Mouse (Mus musculus) adrenal gland (tissue): Measurements from ENCODE around the gene Podxl2.

Experiments
- intact Hi-C: fragments of 180-260 bp; cut with DNase I; formaldehyde crosslinking; loops from one replicate; pipeline ENCODE4 v1.15.1; 2025

Gene Podxl2

DNA sequence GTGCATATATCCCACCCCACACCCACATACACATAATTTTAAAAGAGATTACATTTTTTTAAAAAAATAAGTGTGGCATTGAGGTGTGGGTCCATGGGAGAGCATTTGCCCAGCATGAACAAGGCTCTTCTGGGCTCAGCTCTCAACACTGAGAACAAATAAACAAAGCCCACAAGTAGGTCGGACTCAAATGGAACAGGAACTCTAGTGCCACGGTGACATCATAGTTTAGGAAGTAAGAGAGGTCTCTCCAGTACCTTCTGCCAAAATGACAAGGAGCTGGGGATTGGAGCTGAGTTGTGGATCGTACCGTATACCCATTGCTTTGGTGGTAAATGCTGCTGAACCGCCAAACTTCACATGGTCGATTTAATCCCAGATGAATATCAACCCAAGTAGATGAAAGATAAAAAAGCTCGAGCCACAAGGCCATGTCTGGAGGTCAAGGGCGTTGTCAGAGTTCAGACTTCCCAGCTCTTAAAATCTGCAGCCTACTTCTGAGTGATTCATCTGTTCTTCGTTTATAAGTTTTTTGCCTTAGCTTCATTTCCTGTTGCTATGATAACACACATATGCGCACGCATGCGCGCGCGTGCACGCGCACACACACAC, 69.8 kb downstream of the Podxl2 start:
- intact Hi-C loops: loop anchor here (5.0 kb wide), 1 partner anchor 68 kb away; no protein-coding TSS in a partner anchor

DNA sequence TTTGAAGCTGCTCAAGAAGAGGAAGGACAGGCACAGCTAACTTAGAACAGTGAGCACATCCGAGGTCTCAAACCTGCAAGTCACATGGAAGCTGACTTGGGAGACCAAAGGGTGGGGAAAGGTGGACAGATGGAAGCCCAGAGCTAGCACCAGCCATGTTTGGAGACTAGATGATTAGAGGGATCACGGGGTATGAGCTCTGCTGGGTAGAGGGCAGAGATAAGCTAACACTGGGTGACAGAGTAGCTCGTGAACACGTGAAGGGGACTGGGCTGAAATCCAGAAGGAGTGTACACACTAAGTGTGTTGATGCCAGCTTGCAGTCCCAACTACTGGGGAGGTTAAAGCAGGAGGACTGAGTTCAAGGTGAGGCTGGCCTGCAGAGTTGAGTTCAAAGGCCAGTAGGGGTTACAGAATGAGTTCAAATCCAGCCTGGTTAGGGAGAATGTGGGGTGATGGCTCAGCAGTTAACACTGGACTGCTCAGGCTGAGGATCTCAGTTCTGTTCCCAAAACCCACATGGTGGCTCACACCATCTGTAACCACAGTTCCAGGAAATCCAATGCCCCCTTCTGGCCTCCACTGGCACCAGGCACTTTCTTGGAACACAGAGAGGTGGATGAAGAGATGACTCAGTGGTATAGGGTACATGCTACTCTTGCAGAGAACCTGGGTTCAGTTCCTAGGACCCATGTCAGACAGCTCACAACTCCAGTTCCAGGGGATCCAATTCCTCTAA, 70.7 kb downstream of the Podxl2 start:
- intact Hi-C loops: loop anchor here (5.0 kb wide), 1 partner anchor 67 kb away; no protein-coding TSS in a partner anchor

DNA sequence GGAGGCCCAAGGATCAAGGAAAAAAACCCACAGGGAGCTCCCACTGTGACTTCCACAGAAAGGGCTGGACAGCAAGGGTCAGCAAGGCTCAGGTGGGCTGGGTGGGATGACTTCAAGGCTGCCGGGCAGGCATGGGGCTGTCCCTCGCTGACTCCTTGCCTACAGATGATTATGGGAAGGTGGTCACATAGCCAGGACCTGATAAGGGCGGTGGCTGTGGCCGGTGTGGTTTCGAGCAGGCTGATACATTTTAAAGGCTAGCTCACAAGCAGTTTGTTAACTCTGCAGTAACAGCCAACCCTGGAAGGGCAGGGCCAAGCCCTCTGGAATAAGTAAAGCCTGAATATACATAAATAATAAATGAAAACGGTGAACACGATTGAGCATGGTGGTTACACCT, 71.8 kb downstream of the Podxl2 start:
- intact Hi-C loops: loop anchor here (5.0 kb wide), 1 partner anchor 66 kb away; no protein-coding TSS in a partner anchor

DNA sequence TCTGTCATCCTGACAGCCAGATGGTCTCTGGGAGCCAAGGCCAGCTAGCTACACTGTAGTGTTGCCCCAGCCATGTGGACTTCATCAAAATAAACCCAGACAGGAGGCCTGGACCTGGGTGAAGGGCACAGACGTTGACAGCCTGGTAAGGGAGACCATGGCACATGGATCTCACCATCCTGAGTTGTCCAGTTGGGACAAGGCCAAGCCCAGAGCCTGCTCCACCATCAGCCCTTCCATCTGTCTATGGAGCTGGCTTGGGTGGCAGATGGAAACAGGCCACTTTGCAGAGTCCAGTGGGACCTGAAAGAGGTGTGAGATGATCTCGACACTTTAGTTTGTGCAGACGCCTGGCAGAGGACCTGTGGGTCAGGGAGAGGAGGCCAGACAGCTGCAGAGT, 74.1 kb downstream of the Podxl2 start:
- intact Hi-C loops: loop anchor here (5.0 kb wide), 1 partner anchor 63 kb away; no protein-coding TSS in a partner anchor

DNA sequence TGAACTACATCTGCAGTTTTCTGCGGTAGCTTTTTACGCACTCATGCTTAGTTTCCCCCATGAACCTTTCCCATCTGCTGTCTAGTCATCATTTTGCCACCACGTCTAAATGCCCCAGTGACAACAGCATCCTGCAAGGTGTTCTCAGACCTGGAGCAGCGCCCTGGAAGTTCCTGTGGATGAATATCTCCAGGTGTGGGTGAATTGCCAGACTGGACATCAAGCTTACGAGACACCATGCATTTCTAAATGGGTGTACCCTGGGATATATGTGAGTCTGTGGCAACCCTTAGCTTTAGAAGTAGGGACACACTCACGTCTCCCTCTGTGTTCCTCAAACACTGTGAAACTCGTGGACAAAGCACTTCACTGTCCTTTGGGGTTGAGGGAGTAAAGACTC, 74.7 kb downstream of the Podxl2 start:
- intact Hi-C loops: loop anchor here (5.0 kb wide), 1 partner anchor 63 kb away; no protein-coding TSS in a partner anchor

DNA sequence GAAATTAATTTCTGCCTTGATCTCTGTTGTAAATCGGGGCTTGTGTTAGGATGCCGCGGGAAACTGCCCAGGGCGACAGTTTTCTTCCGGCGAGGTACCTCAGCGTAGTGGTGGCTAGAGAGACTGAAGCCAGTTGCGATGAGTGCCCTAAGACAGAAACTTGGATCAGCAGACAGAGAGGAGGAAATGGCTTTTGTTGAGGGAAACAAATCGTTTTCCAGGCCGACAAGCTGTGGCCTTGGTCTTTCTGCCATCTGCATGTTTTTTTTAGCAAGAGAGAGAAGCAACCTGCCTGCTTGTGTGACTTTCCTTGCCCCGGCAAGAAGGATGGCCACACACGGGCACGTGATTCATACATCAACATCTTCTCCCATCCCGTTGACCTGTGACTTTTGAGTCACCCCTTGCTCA, 80.3 kb downstream of the Podxl2 start:
- intact Hi-C loops: no loop called here

DNA sequence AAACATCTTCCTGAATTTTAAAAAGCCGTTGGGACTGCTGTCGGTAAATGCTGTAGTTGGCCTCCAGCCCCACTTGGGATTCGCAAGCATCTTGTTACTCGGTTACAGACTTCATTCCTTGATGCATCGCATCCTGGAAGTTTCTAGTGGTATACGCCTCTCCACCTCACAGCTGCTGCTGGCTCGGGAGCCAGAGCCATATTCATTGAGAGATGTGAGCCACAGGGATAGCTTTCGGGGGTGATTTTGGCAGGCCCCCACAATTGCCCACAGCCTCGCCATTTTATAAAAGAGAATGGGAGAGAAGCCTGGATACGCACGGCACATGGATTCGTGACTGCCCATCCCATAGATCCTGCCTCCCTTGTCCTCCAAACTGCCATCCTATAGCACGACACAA, 81.0 kb downstream of the Podxl2 start:
- intact Hi-C loops: no loop called here

DNA sequence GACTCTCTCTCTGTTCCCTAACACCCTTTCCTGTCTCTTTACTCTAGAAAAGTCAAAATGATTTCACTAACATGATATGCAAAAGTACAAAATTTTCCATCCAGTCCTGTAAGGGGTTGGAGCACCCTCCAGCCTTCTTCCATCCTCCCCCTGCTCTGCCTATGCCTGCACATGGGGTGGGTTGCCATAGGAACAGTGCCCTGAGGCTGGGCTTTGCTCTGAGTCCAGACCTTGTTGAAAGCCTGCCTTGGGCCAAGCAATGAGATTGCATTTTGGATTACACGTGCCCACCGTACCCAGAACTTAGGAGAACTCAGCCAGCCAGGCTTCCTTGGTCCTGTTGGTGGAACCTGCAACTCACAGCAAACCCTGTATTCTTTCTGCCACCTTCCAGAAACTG, 81.6 kb downstream of the Podxl2 start:
- intact Hi-C loops: no loop called here
